Mouse (Mus musculus) midbrain, embryonic 14.5 days (tissue): ENCODE measurements at regions not wholly inside any gene's neighbourhood (a gene's known extent, or its start where the extent isn't known, plus 50 kb on each side); places are given as distances from the start of the nearest gene placed in this dataset.
"Not testable (repeated sequence)": the region's sequence is repeated elsewhere in the genome, so short reads cannot be mapped to it uniquely, and the experiment has no call there.

Experiments
- ATAC-seq: fragments of 200-750 bp; cut with Nextera tagmentation; 2 replicates; pipeline ENCODE4 v1.8.0; 2017; ENCODE audit warnings: moderate number of reproducible peaks, moderate library complexity; ENCODE audit not compliant: low FRiP score, low TSS enrichment
- DNase-seq: peaks from one replicate; pipeline ENCODE4 v3.0.0-alpha.2; 2015
- H3K27ac ChIP-seq: fragments of 300-500 bp; sonication (generic); replicated peaks from 2 replicates; pipeline ENCODE4 v1.5.1; 2014; ENCODE audit warnings: mild to moderate bottlenecking, low read depth, low read length, moderate library complexity
- H3K27me3 ChIP-seq: fragments of 300-500 bp; sonication (generic); 2 replicates; pipeline ENCODE4 v1.6.1; 2014; ENCODE audit warnings: low read length, control low read depth, mixed read lengths; ENCODE audit not compliant: control insufficient read depth, insufficient read depth
- H3K36me3 ChIP-seq: fragments of 300-500 bp; sonication (generic); 2 replicates; pipeline ENCODE4 v1.6.1; 2014; ENCODE audit warnings: low read length, control low read depth; ENCODE audit not compliant: control insufficient read depth, insufficient read depth
- H3K4me1 ChIP-seq: fragments of 300-500 bp; sonication (generic); 2 replicates; pipeline ENCODE4 v1.6.1; 2014; ENCODE audit warnings: mild to moderate bottlenecking, antibody characterized with exemption, low read length, control low read depth; ENCODE audit not compliant: control insufficient read depth, insufficient read depth
- H3K4me2 ChIP-seq: fragments of 300-500 bp; sonication (generic); 2 replicates; pipeline ENCODE4 v1.6.1; 2014; ENCODE audit warnings: mild to moderate bottlenecking, low read length, moderate library complexity
- H3K4me3 ChIP-seq: fragments of 300-500 bp; sonication (generic); replicated peaks from 2 replicates; pipeline ENCODE4 v1.5.1; 2014; ENCODE audit warnings: low read depth, low read length
- H3K9ac ChIP-seq: fragments of 300-500 bp; sonication (generic); replicated peaks from 2 replicates; pipeline ENCODE4 v1.6.1; 2014; ENCODE audit warnings: mild to moderate bottlenecking, low read length, moderate library complexity
- H3K9me3 ChIP-seq: fragments of 300-500 bp; sonication (generic); 2 replicates; pipeline ENCODE4 v1.6.1; 2016; ENCODE audit warnings: low read length, control low read depth, mixed read lengths; ENCODE audit not compliant: control insufficient read depth
- WGBS: fragments of 180-500 bp; shearing (Covaris S2); extraction: QIAGEN DNeasy Blood & Tissue Kit; methylation state at CpG from one replicate; pipeline ENCODE4 v1.1.7; 2014; 5-methylcytosine and 5-hydroxymethylcytosine counted together

GRCm38 (mm10) chr15:5872042-5872441 is 427.5 kb upstream of the Dab2 start:
- no peaks in the 10 kb centered on the region for H3K9me3 ChIP-seq
- no peak overlapping the region for H3K4me3 ChIP-seq
- H3K4me2 ChIP-seq = no peak overlapping the region
- H3K4me1 ChIP-seq = no peaks in the 10 kb centered on the region
- no peaks in the 10 kb centered on the region for H3K36me3 ChIP-seq
- H3K27ac ChIP-seq = no peak overlapping the region
- 92% methylated on average over 3 of the region's 3 CpGs for WGBS
- no peak overlapping the region for H3K9ac ChIP-seq
- ATAC-seq = no peak
- no peaks in the 10 kb centered on the region for H3K27me3 ChIP-seq
- no peak for DNase-seq

- no peak overlapping the region for H3K9ac ChIP-seq
- no peaks in the 10 kb centered on the region for H3K4me1 ChIP-seq
- no peak for ATAC-seq
- no peak for DNase-seq
- no peaks in the 10 kb centered on the region for H3K27me3 ChIP-seq
- no peaks in the 10 kb centered on the region for H3K36me3 ChIP-seq
- H3K4me2 ChIP-seq = no peak overlapping the region
- no peaks in the 10 kb centered on the region for H3K9me3 ChIP-seq
- H3K4me3 ChIP-seq = no peak overlapping the region
- 94% methylated on average over 5 of the region's 5 CpGs for WGBS
- no peak overlapping the region for H3K27ac ChIP-seq
Measured at GRCm38 (mm10) chr15:5877749-5878148, 421.8 kb upstream of the Dab2 start.

GRCm38 (mm10) chr15:5891188-5891587 is 408.4 kb upstream of the Dab2 start:
- Histone ChIP-seq H3K4me2 (no peak overlapping the region), H3K9ac (no peak overlapping the region), H3K4me3 (no peak overlapping the region), H3K27me3 (no peaks in the 10 kb centered on the region), H3K36me3 (no peaks in the 10 kb centered on the region), H3K9me3 (no peaks in the 10 kb centered on the region), H3K27ac (no peak overlapping the region), H3K4me1 (no peaks in the 10 kb centered on the region)
- 92% methylated on average over 3 of the region's 3 CpGs for WGBS
- no peak for DNase-seq
- ATAC-seq = no peak

- Histone ChIP-seq H3K27me3 (no peaks in the 10 kb centered on the region), H3K9ac (no peak overlapping the region), H3K9me3 (no peaks in the 10 kb centered on the region), H3K4me1 (no peaks in the 10 kb centered on the region), H3K27ac (no peak overlapping the region), H3K36me3 (no peaks in the 10 kb centered on the region), H3K4me3 (no peak overlapping the region), H3K4me2 (no peak overlapping the region)
- DNase-seq = no peak
- 85% methylated on average over 3 of the region's 3 CpGs for WGBS
- ATAC-seq = no peak
Measured at GRCm38 (mm10) chr15:5892034-5892433, 407.6 kb upstream of the Dab2 start.

GRCm38 (mm10) chr15:5895688-5896470 is 403.7 kb upstream of the Dab2 start:
- not testable (repeated sequence) for H3K4me3 ChIP-seq, H3K27me3 ChIP-seq, H3K9ac ChIP-seq, H3K27ac ChIP-seq, ATAC-seq, H3K36me3 ChIP-seq, H3K4me1 ChIP-seq, H3K9me3 ChIP-seq, DNase-seq, H3K4me2 ChIP-seq
- WGBS = 76% methylated on average over 5 of the region's 5 CpGs

- Histone ChIP-seq H3K4me2 (no peak overlapping the region), H3K9ac (no peak overlapping the region), H3K27ac (no peak overlapping the region), H3K36me3 (no peaks in the 10 kb centered on the region), H3K9me3 (no peaks in the 10 kb centered on the region), H3K4me3 (no peak overlapping the region), H3K4me1 (no peaks in the 10 kb centered on the region), H3K27me3 (no peaks in the 10 kb centered on the region)
- DNase-seq = peak; percentile 84
- WGBS = 11% methylated on average over 2 of the region's 2 CpGs
- ATAC-seq = no peak
Measured at GRCm38 (mm10) chr15:5915261-5915660, 384.3 kb upstream of the Dab2 start.

GRCm38 (mm10) chr15:5920058-5920457 is 379.5 kb upstream of the Dab2 start:
- Histone ChIP-seq H3K36me3 (no peaks in the 10 kb centered on the region), H3K27ac (no peak overlapping the region), H3K4me3 (no peak overlapping the region), H3K9ac (no peak overlapping the region), H3K4me2 (no peak overlapping the region), H3K4me1 (no peaks in the 10 kb centered on the region), H3K27me3 (no peaks in the 10 kb centered on the region), H3K9me3 (no peaks in the 10 kb centered on the region)
- ATAC-seq = no peak
- DNase-seq = no peak
- 67% methylated on average over 4 of the region's 4 CpGs for WGBS

- no peak overlapping the region for H3K4me3 ChIP-seq
- no peak overlapping the region for H3K27ac ChIP-seq
- no peak overlapping the region for H3K4me2 ChIP-seq
- no peak for DNase-seq
- H3K27me3 ChIP-seq = no peaks in the 10 kb centered on the region
- no peak for ATAC-seq
- H3K36me3 ChIP-seq = no peaks in the 10 kb centered on the region
- no peaks in the 10 kb centered on the region for H3K9me3 ChIP-seq
- H3K9ac ChIP-seq = no peak overlapping the region
- no peaks in the 10 kb centered on the region for H3K4me1 ChIP-seq
- 81% methylated on average over 3 of the region's 3 CpGs for WGBS
Measured at GRCm38 (mm10) chr15:5927768-5928167, 371.8 kb upstream of the Dab2 start.

GRCm38 (mm10) chr15:5933586-5933985 is 366.0 kb upstream of the Dab2 start:
- H3K4me2 ChIP-seq = no peak overlapping the region
- DNase-seq (no peak), ATAC-seq (no peak)
- H3K4me3 ChIP-seq = no peak overlapping the region
- H3K36me3 ChIP-seq = no peaks in the 10 kb centered on the region
- H3K27me3 ChIP-seq = no peaks in the 10 kb centered on the region
- H3K9me3 ChIP-seq = no peaks in the 10 kb centered on the region
- H3K9ac ChIP-seq = no peak overlapping the region
- 29% methylated on average over 3 of the region's 3 CpGs for WGBS
- no peaks in the 10 kb centered on the region for H3K4me1 ChIP-seq
- no peak overlapping the region for H3K27ac ChIP-seq
